Mouse (Mus musculus) liver, embryonic 14.5 days (tissue): ENCODE data around the gene Adgrl3.

ENCODE experiments used
- CTCF ChIP-seq: IDR thresholded peaks from 2 replicates; pipeline ENCODE4 v1.5.1; 2016; ENCODE audit warnings: antibody characterized with exemption, low read depth, control low read depth
- EP300 ChIP-seq: IDR thresholded peaks from 2 replicates; pipeline ENCODE4 v1.6.1; 2016; ENCODE audit warnings: antibody characterized with exemption, low read depth

GRCm38 (mm10) chr5:81019590-81020254 lies at the start of gene Adgrl3:
- no peak for TF ChIP-seq CTCF
- TF ChIP-seq EP300, result no peak
